Mouse (Mus musculus): Measurements from ENCODE around the gene Scgn.

DNA sequence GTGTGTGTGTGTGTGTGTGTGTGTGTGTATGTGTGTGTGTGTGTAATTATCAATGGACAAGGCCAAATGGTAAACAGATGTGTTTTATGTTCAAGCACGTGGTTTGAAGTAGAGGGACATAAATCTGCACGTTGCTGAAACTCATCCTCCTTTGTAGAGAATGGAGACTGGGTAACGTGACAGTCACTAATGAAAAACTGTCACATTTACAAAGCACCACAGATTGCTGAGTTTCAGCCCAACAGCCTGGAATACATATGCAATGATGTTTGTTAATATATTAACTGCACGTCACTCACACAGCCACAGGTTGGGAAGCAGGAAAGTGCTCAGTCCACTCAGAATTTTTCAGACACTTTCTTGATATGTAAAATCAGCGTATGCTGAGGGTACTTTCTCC is 563 bp downstream of the Scgn start:
- TF ChIP-seq POLR2A (IDR thresholded peaks at IDR 0.05; ENCODE audit: borderline replicate concordance, extremely low read depth, insufficient read depth, insufficient read length, poor library complexity, severe bottlenecking) (no peak), CTCF (IDR thresholded peaks at IDR 0.05; ENCODE audit: borderline replicate concordance, extremely low read depth, insufficient read depth, insufficient read length) (no peak)

Measured in brain, embryonic 14.5 days (tissue).